Mouse (Mus musculus) bone marrow, adult 2 months (tissue): ENCODE measurements around the gene 1700001O22Rik.

ENCODE experiments used
- CTCF ChIP-seq: fragments of 200-500 bp; IDR thresholded peaks from 2 replicates; pipeline ENCODE4 v1.5.1; 2011; ENCODE audit warnings: low read length, control low read depth; ENCODE audit not compliant: control insufficient read depth, insufficient read depth
- POLR2A ChIP-seq: fragments of 200-500 bp; IDR thresholded peaks from 2 replicates; pipeline ENCODE4 v1.6.1; 2011; ENCODE audit warnings: low read depth, mild to moderate bottlenecking, control low read depth, low read length, borderline replicate concordance; ENCODE audit not compliant: control insufficient read depth

- TF ChIP-seq CTCF (no peak), POLR2A (no peak)
Measured at GRCm38 (mm10) chr2:30766446-30766845, 37.0 kb downstream of the 1700001O22Rik start.
